Mouse (Mus musculus): ENCODE data around the gene Dlec1.

DNA sequence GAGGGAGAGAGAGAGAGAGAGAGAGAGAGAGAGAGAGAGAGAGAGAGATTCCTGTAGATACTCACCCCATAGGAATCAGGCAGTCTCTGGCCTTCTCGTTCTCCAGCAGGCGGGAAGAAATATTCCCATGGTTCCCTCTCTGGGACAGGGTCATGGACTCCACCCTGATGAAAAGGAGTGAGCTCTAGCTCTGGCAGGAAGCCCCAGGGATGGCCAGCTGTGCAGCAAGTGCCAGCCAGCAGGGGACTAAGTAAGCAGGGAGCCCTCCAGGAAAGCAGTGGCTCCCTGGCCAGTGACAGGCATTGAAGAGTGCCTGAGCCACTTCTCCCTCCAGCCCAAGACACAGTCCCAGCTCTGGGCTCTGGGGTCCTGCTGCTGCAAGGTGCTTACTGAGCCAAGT lies 49.5 kb downstream of the Dlec1 start:
- no peak for TF ChIP-seq USF1 (IDR thresholded peaks at IDR 0.05; ENCODE audit: low read depth)
- no peak for TF ChIP-seq MAX (IDR thresholded peaks at IDR 0.05; ENCODE audit: low read depth)
- TF ChIP-seq POLR2AphosphoS2 (IDR thresholded peaks at IDR 0.05; ENCODE audit: insufficient read length, low read depth) = no peak
- TF ChIP-seq POLR2A (IDR thresholded peaks at IDR 0.05; ENCODE audit: insufficient read length, low read depth) = no peak
